Mouse (Mus musculus): ENCODE results near the gene Hypk.

- TF ChIP-seq CTCF (IDR thresholded peaks at IDR 0.05) = no peak
- TF ChIP-seq EP300 (IDR thresholded peaks at IDR 0.05) = no peak
These were observed 4.2 kb upstream of the Hypk start, which contains the start of gene Serf2 for GRCm38 (mm10) chr2:121448739-121449535.

All from lung, postnatal 0 days (tissue).